Mouse (Mus musculus): ENCODE data around the gene Smtnl1.

Smtnl1 gene

GRCm38 (mm10) chr2:84838593-84838949, 16.1 kb upstream of the Smtnl1 start, which contains the start of gene Slc43a1:
Slc43a1 (plus strand) TSS chr2:84838850.
- in situ Hi-C loops (cut with MboI, MseI), result no loop called here

- in situ Hi-C loops (cut with MboI, MseI), result no loop called here
Measured at GRCm38 (mm10) chr2:84837817-84838592, 15.6 kb upstream of the Smtnl1 start.

GRCm38 (mm10) chr2:84837107-84837506, 14.7 kb upstream of the Smtnl1 start:
- in situ Hi-C loops (cut with MboI, MseI), result no loop called here

GRCm38 (mm10) chr2:84831666-84832391, 9.4 kb upstream of the Smtnl1 start:
- in situ Hi-C loops (cut with MboI, MseI), result no loop called here

GRCm38 (mm10) chr2:84827283-84827920, 5.0 kb upstream of the Smtnl1 start:
- in situ Hi-C loops (cut with MboI, MseI), result no loop called here

- in situ Hi-C loops (cut with MboI, MseI), result no loop called here
Measured at GRCm38 (mm10) chr2:84826488-84827282, 4.2 kb upstream of the Smtnl1 start, which contains the start of gene Timm10. Timm10 (plus strand) TSS chr2:84826997.

GRCm38 (mm10) chr2:84823237-84823636, 785 bp upstream of the Smtnl1 start:
- in situ Hi-C loops (cut with MboI, MseI), result no loop called here

- in situ Hi-C loops (cut with MboI, MseI), result no loop called here
Measured at GRCm38 (mm10) chr2:84819861-84820260, 2.6 kb downstream of the Smtnl1 start.

GRCm38 (mm10) chr2:84812676-84813075, 9.8 kb downstream of the Smtnl1 start:
- in situ Hi-C loops (cut with MboI, MseI), result no loop called here

GRCm38 (mm10) chr2:84811880-84812279, 10.6 kb downstream of the Smtnl1 start:
- in situ Hi-C loops (cut with MboI, MseI), result no loop called here

GRCm38 (mm10) chr2:84810886-84811577, 11.4 kb downstream of the Smtnl1 start:
- in situ Hi-C loops (cut with MboI, MseI), result no loop called here

GRCm38 (mm10) chr2:84810526-84810885, 11.9 kb downstream of the Smtnl1 start:
- in situ Hi-C loops (cut with MboI, MseI), result no loop called here

- in situ Hi-C loops (cut with MboI, MseI), result loop anchor here (10.0 kb wide), 1 partner anchor 295 kb away; no protein-coding TSS in a partner anchor
Measured at GRCm38 (mm10) chr2:84809330-84809729, 13.1 kb downstream of the Smtnl1 start.

GRCm38 (mm10) chr2:84806546-84806945, 15.9 kb downstream of the Smtnl1 start:
- in situ Hi-C loops (cut with MboI, MseI), result loop anchor here (10.0 kb wide), 1 partner anchor 292 kb away; no protein-coding TSS in a partner anchor

GRCm38 (mm10) chr2:84803963-84804362, 18.5 kb downstream of the Smtnl1 start:
- in situ Hi-C loops (cut with MboI, MseI), result loop anchor here (10.0 kb wide), 1 partner anchor 289 kb away; no protein-coding TSS in a partner anchor

- in situ Hi-C loops (cut with MboI, MseI), result loop anchor here (10.0 kb wide), 1 partner anchor 286 kb away; no protein-coding TSS in a partner anchor
Measured at GRCm38 (mm10) chr2:84801223-84801622, 21.2 kb downstream of the Smtnl1 start.

- in situ Hi-C loops (cut with MboI, MseI), result loop anchor here (10.0 kb wide), 1 partner anchor 286 kb away; no protein-coding TSS in a partner anchor
Measured at GRCm38 (mm10) chr2:84800304-84800703, 22.1 kb downstream of the Smtnl1 start.

GRCm38 (mm10) chr2:84799041-84799561, 23.4 kb downstream of the Smtnl1 start:
- in situ Hi-C loops (cut with MboI, MseI), result loop anchor here (5.0 kb wide), 1 partner anchor 62 kb away; no protein-coding TSS in a partner anchor

- in situ Hi-C loops (cut with MboI, MseI), result loop anchor here (5.0 kb wide), 1 partner anchor 61 kb away; no protein-coding TSS in a partner anchor
Measured at GRCm38 (mm10) chr2:84798493-84798921, 23.9 kb downstream of the Smtnl1 start, which contains the start of gene Ube2l6. Ube2l6 (plus strand) TSS chr2:84798828.
